Mouse (Mus musculus): Measurements from ENCODE around the gene Pax3. TPM values are rescaled to one million over a fixed set of nuclear protein-coding genes. Genes with fewer than 3 reads are reported as not detected.

Pax3 gene
- total and polyA plus RNA-seq, 3 experiments = 7.4 to 22.9 (median 11.4) TPM

- TF ChIP-seq GATA2 (IDR thresholded peaks at IDR 0.05; ENCODE audit: borderline replicate concordance, low read depth, low read length) (no peak), GATA1 (IDR thresholded peaks at IDR 0.05; ENCODE audit: borderline replicate concordance, low read length) (no peak), POLR2AphosphoS5 (IDR thresholded peaks at IDR 0.05; ENCODE audit: insufficient replicate concordance, low read depth, low read length) (no peak), CTCF (IDR thresholded peaks at IDR 0.05; ENCODE audit: low read depth, low read length) (no peak), TAL1 (conservative IDR thresholded peaks at IDR 0.05; ENCODE audit: low read depth, low read length) (no peak)
- no peak for ATAC-seq (ENCODE audit: extremely low read depth, insufficient number of reproducible peaks, low FRiP score, poor library complexity, severe bottlenecking)
- H3K27me3 ChIP-seq (ENCODE audit: insufficient read depth, low read length) = peaks cover 80% of the 10 kb centered on the region
- H3K36me3 ChIP-seq (replicated peaks) = no peaks in the 10 kb centered on the region
- DNase-seq (ENCODE audit: low spot score) = no peak
- H3K4me1 ChIP-seq (ENCODE audit: insufficient read depth, low read depth, low read length) = peaks cover 17% of the 10 kb centered on the region
- peaks cover 26% of the 10 kb centered on the region for H3K9me3 ChIP-seq (replicated peaks)
- no peak overlapping the region for H3K4me3 ChIP-seq (ENCODE audit: low read depth, low read length)
These were observed 7.4 kb upstream of the Pax3 start for GRCm38 (mm10) chr1:78204341-78204740.

DNA sequence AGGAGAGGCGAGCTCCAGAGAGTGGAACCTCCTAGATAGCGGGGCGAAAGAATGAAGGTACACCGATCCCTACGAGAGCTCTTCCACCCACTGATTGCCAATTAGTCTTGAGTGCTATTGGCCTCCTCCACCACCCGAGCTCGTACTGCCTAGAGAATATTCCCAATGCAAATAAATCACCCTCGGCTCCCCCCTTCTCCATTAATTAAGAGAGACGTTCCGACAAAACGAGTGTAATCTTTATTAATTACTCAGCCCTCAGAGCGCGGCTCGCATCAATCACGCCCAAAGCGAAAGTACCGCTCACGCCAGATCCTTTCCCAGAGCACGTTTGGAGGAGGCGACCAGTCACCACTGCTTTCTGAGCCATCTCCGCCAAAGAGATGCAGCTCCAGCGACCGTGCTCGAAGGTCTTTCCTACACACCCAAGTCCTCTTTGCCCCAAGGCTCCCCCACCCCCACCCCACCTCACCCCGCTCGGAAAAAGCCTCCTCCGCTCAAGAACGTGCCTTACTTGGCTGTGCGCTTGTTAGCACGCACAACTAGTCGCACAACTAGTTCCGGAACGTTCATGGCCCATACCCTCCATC is 6.8 kb upstream of the Pax3 start:
- H3K36me3 ChIP-seq (replicated peaks) = no peaks in the 10 kb centered on the region
- DNase-seq (ENCODE audit: low spot score) (no peak), ATAC-seq (ENCODE audit: extremely low read depth, insufficient number of reproducible peaks, low FRiP score, poor library complexity, severe bottlenecking) (no peak)
- TF ChIP-seq TAL1 (conservative IDR thresholded peaks at IDR 0.05; ENCODE audit: low read depth, low read length) (no peak), POLR2AphosphoS5 (IDR thresholded peaks at IDR 0.05; ENCODE audit: insufficient replicate concordance, low read depth, low read length) (no peak), GATA2 (IDR thresholded peaks at IDR 0.05; ENCODE audit: borderline replicate concordance, low read depth, low read length) (no peak), CTCF (IDR thresholded peaks at IDR 0.05; ENCODE audit: low read depth, low read length) (no peak), GATA1 (IDR thresholded peaks at IDR 0.05; ENCODE audit: borderline replicate concordance, low read length) (no peak)
- peaks cover 13% of the 10 kb centered on the region for H3K4me1 ChIP-seq (ENCODE audit: insufficient read depth, low read depth, low read length)
- peaks cover 26% of the 10 kb centered on the region for H3K9me3 ChIP-seq (replicated peaks)
- peaks cover 81% of the 10 kb centered on the region for H3K27me3 ChIP-seq (ENCODE audit: insufficient read depth, low read length)
- peak overlapping the region; percentile 63; the same call in 1 of the 2 replicates for H3K4me3 ChIP-seq (ENCODE audit: low read depth, low read length)

GRCm38 (mm10) chr1:78203086-78203614 is 6.2 kb upstream of the Pax3 start:
- Histone ChIP-seq H3K27me3 (ENCODE audit: insufficient read depth, low read length) (peaks cover 76% of the 10 kb centered on the region), H3K4me1 (ENCODE audit: insufficient read depth, low read depth, low read length) (peaks cover 9% of the 10 kb centered on the region), H3K36me3 (replicated peaks) (no peaks in the 10 kb centered on the region), H3K9me3 (replicated peaks) (peaks cover 22% of the 10 kb centered on the region), H3K4me3 (ENCODE audit: low read depth, low read length) (peak overlapping the region; percentile 63; the same call in 1 of the 2 replicates)
- TF ChIP-seq POLR2AphosphoS5 (IDR thresholded peaks at IDR 0.05; ENCODE audit: insufficient replicate concordance, low read depth, low read length) (no peak), GATA1 (IDR thresholded peaks at IDR 0.05; ENCODE audit: borderline replicate concordance, low read length) (no peak), CTCF (IDR thresholded peaks at IDR 0.05; ENCODE audit: low read depth, low read length) (no peak), TAL1 (conservative IDR thresholded peaks at IDR 0.05; ENCODE audit: low read depth, low read length) (no peak), GATA2 (IDR thresholded peaks at IDR 0.05; ENCODE audit: borderline replicate concordance, low read depth, low read length) (no peak)
- ATAC-seq (ENCODE audit: extremely low read depth, insufficient number of reproducible peaks, low FRiP score, poor library complexity, severe bottlenecking) = no peak
- no peak for DNase-seq (ENCODE audit: low spot score)

GRCm38 (mm10) chr1:78202466-78203085 is 5.6 kb upstream of the Pax3 start:
- H3K4me3 ChIP-seq (ENCODE audit: low read depth, low read length) = no peak overlapping the region

GRCm38 (mm10) chr1:78201251-78202010 is 4.5 kb upstream of the Pax3 start:
- DNase-seq (ENCODE audit: low spot score) (no peak), ATAC-seq (ENCODE audit: extremely low read depth, insufficient number of reproducible peaks, low FRiP score, poor library complexity, severe bottlenecking) (no peak)
- Histone ChIP-seq H3K9me3 (replicated peaks) (peaks cover 28% of the 10 kb centered on the region), H3K4me3 (ENCODE audit: low read depth, low read length) (no peak overlapping the region; the same call in 1 of the 2 replicates), H3K36me3 (replicated peaks) (no peaks in the 10 kb centered on the region), H3K27me3 (ENCODE audit: insufficient read depth, low read length) (peaks cover 67% of the 10 kb centered on the region), H3K4me1 (ENCODE audit: insufficient read depth, low read depth, low read length) (peaks cover 22% of the 10 kb centered on the region)
- TF ChIP-seq CTCF (IDR thresholded peaks at IDR 0.05; ENCODE audit: low read depth, low read length) (no peak), POLR2AphosphoS5 (IDR thresholded peaks at IDR 0.05; ENCODE audit: insufficient replicate concordance, low read depth, low read length) (no peak), GATA1 (IDR thresholded peaks at IDR 0.05; ENCODE audit: borderline replicate concordance, low read length) (no peak), GATA2 (IDR thresholded peaks at IDR 0.05; ENCODE audit: borderline replicate concordance, low read depth, low read length) (no peak), TAL1 (conservative IDR thresholded peaks at IDR 0.05; ENCODE audit: low read depth, low read length) (no peak)

More at GRCm38 (mm10) chr1:78202466-78203085, 5.6 kb upstream of the Pax3 start:
- Histone ChIP-seq H3K36me3 (replicated peaks) (no peaks in the 10 kb centered on the region), H3K4me1 (ENCODE audit: insufficient read depth, low read depth, low read length) (peaks cover 14% of the 10 kb centered on the region), H3K27me3 (ENCODE audit: insufficient read depth, low read length) (peaks cover 72% of the 10 kb centered on the region), H3K9me3 (replicated peaks) (peaks cover 21% of the 10 kb centered on the region)
- TF ChIP-seq CTCF (IDR thresholded peaks at IDR 0.05; ENCODE audit: low read depth, low read length) (no peak), TAL1 (conservative IDR thresholded peaks at IDR 0.05; ENCODE audit: low read depth, low read length) (no peak), POLR2AphosphoS5 (IDR thresholded peaks at IDR 0.05; ENCODE audit: insufficient replicate concordance, low read depth, low read length) (no peak), GATA2 (IDR thresholded peaks at IDR 0.05; ENCODE audit: borderline replicate concordance, low read depth, low read length) (no peak), GATA1 (IDR thresholded peaks at IDR 0.05; ENCODE audit: borderline replicate concordance, low read length) (no peak)
- DNase-seq (ENCODE audit: low spot score) (no peak), ATAC-seq (ENCODE audit: extremely low read depth, insufficient number of reproducible peaks, low FRiP score, poor library complexity, severe bottlenecking) (no peak)
